ENCODE assay signal across 8 mouse cellular contexts in the genomic region with DNA sequence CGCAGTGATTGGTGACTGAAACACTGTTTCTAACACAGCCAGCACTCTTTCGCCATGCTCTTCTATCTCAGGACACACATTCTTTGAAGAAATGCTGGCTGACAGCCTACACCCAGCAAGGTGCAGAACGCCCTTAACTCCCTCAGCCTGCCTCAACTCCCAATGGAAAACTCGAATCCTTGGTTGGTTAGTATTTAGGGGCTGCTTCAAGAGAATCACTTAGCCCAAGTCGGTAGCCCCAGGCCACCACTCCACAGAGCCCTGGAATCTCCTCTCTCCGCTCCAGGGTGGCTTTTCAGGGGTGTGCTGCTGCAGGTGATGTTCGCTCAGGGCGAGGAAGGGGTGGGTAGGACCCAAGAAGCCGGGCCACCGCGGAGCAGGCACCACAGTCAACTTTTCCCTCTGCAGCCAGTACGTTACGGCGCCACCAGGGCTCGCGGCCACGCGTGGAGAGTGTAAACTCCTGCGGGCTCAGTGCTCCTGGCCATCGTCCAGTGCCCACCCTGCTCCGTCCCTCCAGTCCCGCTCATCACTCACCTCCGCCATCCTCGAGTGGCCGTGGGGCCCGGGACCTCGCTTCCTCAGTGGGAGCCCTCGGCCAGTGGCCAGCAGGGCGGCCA. TPM values are rescaled to one million over a fixed set of nuclear protein-coding genes. Genes with fewer than 3 reads are reported as not detected.
A peak's percentile ranks its signal among the peaks of the same experiment; 100 is the strongest.
DNase-seq lines count a peak whose midpoint lies in the region; ATAC-seq lines count a peak whose summit lies in the region.

No protein-coding gene starts in this region.

- no peak; the same call in 1 of the 2 replicates for ATAC-seq in kidney, embryonic 14.5 days (ENCODE audit: low FRiP score, low TSS enrichment)
- peak; percentile 19 for ATAC-seq in activated CD4-positive, CD25-positive, alpha-beta regulatory T cell, adult 4 months
- ATAC-seq in forebrain, embryonic 12.5 days (ENCODE audit: low FRiP score): no peak; the same call in 1 of the 2 replicates
- peak; percentile 39; the same call in 1 of the 2 replicates for ATAC-seq in limb, embryonic 11.5 days (ENCODE audit: insufficient number of reproducible peaks, low FRiP score, low TSS enrichment, low read depth)
- no peak for ATAC-seq in neural tube, embryonic 11.5 days (ENCODE audit: insufficient read depth, low FRiP score, low TSS enrichment)

- H3K4me2 ChIP-seq in kidney, embryonic 14.5 days (replicated peaks; ENCODE audit: low read depth, low read length): peak overlapping the region; percentile 85
- peak overlapping the region; percentile 97 for H3K4me2 ChIP-seq in forebrain, embryonic 12.5 days
- H3K4me2 ChIP-seq in limb, embryonic 11.5 days (ENCODE audit: low read depth, severe bottlenecking): peak overlapping the region; percentile 96
- peak overlapping the region; percentile 97 for H3K4me2 ChIP-seq in neural tube, embryonic 11.5 days (ENCODE audit: low read depth)

- no peak overlapping the region for H3K27ac ChIP-seq in kidney, embryonic 14.5 days (ENCODE audit: low read depth, low read length)
- no peak overlapping the region for H3K27ac ChIP-seq in forebrain, embryonic 12.5 days
- H3K27ac ChIP-seq in limb, embryonic 11.5 days (replicated peaks; ENCODE audit: low read depth, low read length): no peak overlapping the region
- no peak overlapping the region for H3K27ac ChIP-seq in neural tube, embryonic 11.5 days (ENCODE audit: low read depth, low read length)

- no peaks in the 10 kb centered on the region; the same call in 1 of the 2 replicates for H3K4me1 ChIP-seq in kidney, embryonic 14.5 days (ENCODE audit: control insufficient read depth, insufficient read depth, low read length)
- peaks cover 17% of the 10 kb centered on the region for H3K4me1 ChIP-seq in forebrain, embryonic 12.5 days
- no peaks in the 10 kb centered on the region for H3K4me1 ChIP-seq in limb, embryonic 11.5 days (ENCODE audit: control insufficient read depth, insufficient read depth, low read length)
- H3K4me1 ChIP-seq in neural tube, embryonic 11.5 days (ENCODE audit: control insufficient read depth, insufficient read depth, low read length): no peaks in the 10 kb centered on the region

- peak overlapping the region; percentile 69 for H3K9ac ChIP-seq in kidney, embryonic 14.5 days (ENCODE audit: low read depth, low read length)
- peak overlapping the region; percentile 74 for H3K9ac ChIP-seq in forebrain, embryonic 12.5 days
- H3K9ac ChIP-seq in limb, embryonic 11.5 days (ENCODE audit: low read length): peak overlapping the region; percentile 71
- H3K9ac ChIP-seq in neural tube, embryonic 11.5 days (ENCODE audit: low read length): peak overlapping the region; percentile 70

- H3K27me3 ChIP-seq in kidney, embryonic 14.5 days (ENCODE audit: control insufficient read depth, insufficient read depth, low read length): no peaks in the 10 kb centered on the region
- peaks cover 43% of the 10 kb centered on the region for H3K27me3 ChIP-seq in forebrain, embryonic 12.5 days
- peaks cover 12% of the 10 kb centered on the region for H3K27me3 ChIP-seq in limb, embryonic 11.5 days (ENCODE audit: control insufficient read depth, insufficient read depth, low read length)
- peaks cover 22% of the 10 kb centered on the region for H3K27me3 ChIP-seq in neural tube, embryonic 11.5 days (ENCODE audit: control insufficient read depth, insufficient read depth, low read length)

- H3K9me3 ChIP-seq in kidney, embryonic 14.5 days (ENCODE audit: control insufficient read depth, low read length): no peaks in the 10 kb centered on the region
- no peaks in the 10 kb centered on the region for H3K9me3 ChIP-seq in forebrain, embryonic 12.5 days
- H3K9me3 ChIP-seq in limb, embryonic 11.5 days (ENCODE audit: control insufficient read depth, low read length): no peaks in the 10 kb centered on the region
- H3K9me3 ChIP-seq in neural tube, embryonic 11.5 days (ENCODE audit: control insufficient read depth, low read length): no peaks in the 10 kb centered on the region

- DNase-seq in kidney, adult 8-10 months: no peak
- peak; percentile 58 for DNase-seq in limb, embryonic 11.5 days (ENCODE audit: low spot score)
- no peak for DNase-seq in neural tube, embryonic 11.5 days (ENCODE audit: low spot score)
- no peak for DNase-seq in ovary, postnatal 14 days (ENCODE audit: low spot score)
- DNase-seq in layer of hippocampus, adult 9-10 months (ENCODE audit: low spot score): no peak

- peak overlapping the region; percentile 74 for H3K4me3 ChIP-seq in kidney, embryonic 14.5 days (ENCODE audit: low read length)
- H3K4me3 ChIP-seq in forebrain, embryonic 12.5 days (replicated peaks): peak overlapping the region; percentile 74
- H3K4me3 ChIP-seq in limb, embryonic 11.5 days (ENCODE audit: low read depth, low read length): peak overlapping the region; percentile 66
- peak overlapping the region; percentile 67 for H3K4me3 ChIP-seq in neural tube, embryonic 11.5 days (ENCODE audit: low read depth, low read length)

- WGBS in kidney, embryonic 14.5 days: 7% methylated on average over 28 of the region's 29 CpGs
- WGBS in forebrain, embryonic 12.5 days: 11% methylated on average over 29 of the region's 29 CpGs
- 9% methylated on average over 24 of the region's 29 CpGs for WGBS in limb, embryonic 11.5 days
- 7% methylated on average over 29 of the region's 29 CpGs for WGBS in neural tube, embryonic 11.5 days

- no peaks in the 10 kb centered on the region for H3K36me3 ChIP-seq in kidney, embryonic 14.5 days (ENCODE audit: control insufficient read depth, insufficient read depth, low read length)
- H3K36me3 ChIP-seq in forebrain, embryonic 12.5 days (replicated peaks): no peaks in the 10 kb centered on the region
- no peaks in the 10 kb centered on the region for H3K36me3 ChIP-seq in limb, embryonic 11.5 days (ENCODE audit: control insufficient read depth, insufficient read depth, low read length)
- no peaks in the 10 kb centered on the region for H3K36me3 ChIP-seq in neural tube, embryonic 11.5 days (ENCODE audit: control insufficient read depth, insufficient read depth, low read length)

RNA-seq across cellular contexts. Expression of a gene that starts 0.4 kb away (rescaled TPM):
- polyA plus RNA-seq in kidney, embryonic 14.5 days (2014; fragmentation: Nextera tagmentation; extraction: Ambion mirVana): 0.36 and 0.54 TPM in 2 replicates
- polyA plus RNA-seq in activated CD4-positive, CD25-positive, alpha-beta regulatory T cell, adult 4 months (2017; shearing (Covaris generic)): not detected
- 1.2 and 1.8 TPM in 2 replicates for polyA plus RNA-seq in forebrain, embryonic 12.5 days (2016; fragmentation: Nextera tagmentation; extraction: Ambion mirVana)
- 1.1 and 1.6 TPM in 2 replicates for polyA plus RNA-seq in limb, embryonic 11.5 days (2014; fragmentation: Nextera tagmentation; extraction: Ambion mirVana)
- 0.34 and 0.94 TPM in 2 replicates for polyA plus RNA-seq in neural tube, embryonic 11.5 days (2014; fragmentation: Nextera tagmentation; extraction: Ambion mirVana)

RNA-seq across cellular contexts. Expression of a gene that starts 32.9 kb away (rescaled TPM):
- polyA plus RNA-seq in kidney, embryonic 14.5 days (2014; fragmentation: Nextera tagmentation; extraction: Ambion mirVana): 203 and 219 TPM in 2 replicates
- polyA plus RNA-seq in activated CD4-positive, CD25-positive, alpha-beta regulatory T cell, adult 4 months (2017; shearing (Covaris generic)): 100 to 1,000 TPM; 116 to 151 TPM
- 204 and 205 TPM in 2 replicates for polyA plus RNA-seq in forebrain, embryonic 12.5 days (2016; fragmentation: Nextera tagmentation; extraction: Ambion mirVana)
- 266 and 267 TPM in 2 replicates for polyA plus RNA-seq in limb, embryonic 11.5 days (2014; fragmentation: Nextera tagmentation; extraction: Ambion mirVana)
- polyA plus RNA-seq in neural tube, embryonic 11.5 days (2014; fragmentation: Nextera tagmentation; extraction: Ambion mirVana): 224 and 233 TPM in 2 replicates

RNA-seq across cellular contexts. Expression of a gene that starts 33.1 kb away (rescaled TPM):
- 42.9 and 50.7 TPM in 2 replicates for polyA plus RNA-seq in kidney, embryonic 14.5 days (2014; fragmentation: Nextera tagmentation; extraction: Ambion mirVana)
- 10 to 100 TPM; 33.6 to 34.7 TPM for polyA plus RNA-seq in activated CD4-positive, CD25-positive, alpha-beta regulatory T cell, adult 4 months (2017; shearing (Covaris generic))
- 59.7 and 62.0 TPM in 2 replicates for polyA plus RNA-seq in forebrain, embryonic 12.5 days (2016; fragmentation: Nextera tagmentation; extraction: Ambion mirVana)
- polyA plus RNA-seq in limb, embryonic 11.5 days (2014; fragmentation: Nextera tagmentation; extraction: Ambion mirVana): 55.2 and 57.8 TPM in 2 replicates
- polyA plus RNA-seq in neural tube, embryonic 11.5 days (2014; fragmentation: Nextera tagmentation; extraction: Ambion mirVana): 62.5 and 62.9 TPM in 2 replicates

Comparison
In these comparisons a context has a peak if more than half of its experiments do, and no peak if none do; other contexts are left out.
1. ATAC-seq: peak in activated CD4-positive, CD25-positive, alpha-beta regulatory T cell, adult 4 months (single experiment) and limb, embryonic 11.5 days (single experiment); none in kidney, embryonic 14.5 days (single experiment), forebrain, embryonic 12.5 days (single experiment) and neural tube, embryonic 11.5 days (single experiment).
2. Peak in every context shown above with its lines, with median percentiles within 50 percentile points of each other: H3K4me2 ChIP-seq, H3K4me3 ChIP-seq and H3K9ac ChIP-seq.